Mouse (Mus musculus) liver, postnatal 0 days (tissue): ENCODE data around the gene Lin37.

Experiments
- CTCF ChIP-seq: sonication (generic); IDR thresholded peaks from 2 replicates; pipeline ENCODE4 v1.5.1; 2016; ENCODE audit warnings: antibody characterized with exemption, low read depth
- EP300 ChIP-seq: IDR thresholded peaks from 2 replicates; pipeline ENCODE4 v1.6.1; 2016; ENCODE audit warnings: antibody characterized with exemption, low read depth, mild to moderate bottlenecking

GRCm38 (mm10) chr7:30559443-30559954 lies at the start of gene Lin37:
- TF ChIP-seq CTCF (no peak), EP300 (no peak)
